Mouse (Mus musculus): ENCODE results near the gene Fra10ac1. TPM values are rescaled to one million over a fixed set of nuclear protein-coding genes. Genes with fewer than 3 reads are reported as not detected.

Fra10ac1 gene
- polyA plus RNA-seq, 1 experiment from 2014 or later, result 43.9 TPM

GRCm38 (mm10) chr19:38223356-38223904 lies 526 bp downstream of the Fra10ac1 start:
- no peaks in the 10 kb centered on the region for H3K27me3 ChIP-seq (replicated peaks)
- peaks cover 16% of the 10 kb centered on the region for H3K4me1 ChIP-seq

GRCm38 (mm10) chr19:38217696-38218095 lies 6.3 kb downstream of the Fra10ac1 start:
- Histone ChIP-seq H3K27me3 (replicated peaks) (no peaks in the 10 kb centered on the region), H3K4me2 (no peak overlapping the region), H3K27ac (no peak overlapping the region), H3K36me3 (replicated peaks) (peaks cover 3% of the 10 kb centered on the region; the same call in 1 of the 2 replicates), H3K9me3 (no peaks in the 10 kb centered on the region), H3K4me1 (peaks cover 5% of the 10 kb centered on the region), H3K9ac (no peak overlapping the region), H3K4me3 (no peak overlapping the region)
- 100% methylated on average over 3 of the region's 3 CpGs for WGBS
- ATAC-seq (replicated peaks), result no peak

More at GRCm38 (mm10) chr19:38223356-38223904, 526 bp downstream of the Fra10ac1 start:
- Histone ChIP-seq H3K4me3 (peak overlapping the region; percentile 60), H3K36me3 (replicated peaks) (no peaks in the 10 kb centered on the region), H3K4me2 (peak overlapping the region; percentile 68), H3K9me3 (no peaks in the 10 kb centered on the region), H3K9ac (peak overlapping the region; percentile 65), H3K27ac (peak overlapping the region; percentile 96)
- peak; percentile 43 for ATAC-seq (replicated peaks)
- 12% methylated on average over 12 of the region's 12 CpGs for WGBS

- WGBS, result 53% methylated on average over 9 of the region's 9 CpGs
- peaks cover 4% of the 10 kb centered on the region for H3K36me3 ChIP-seq (replicated peaks)
- H3K4me2 ChIP-seq, result no peak overlapping the region
- no peaks in the 10 kb centered on the region for H3K4me1 ChIP-seq
- no peak overlapping the region for H3K9ac ChIP-seq
- H3K4me3 ChIP-seq, result no peak overlapping the region
- ATAC-seq (replicated peaks), result peak; percentile 75
- H3K27ac ChIP-seq, result no peak overlapping the region
- no peaks in the 10 kb centered on the region for H3K27me3 ChIP-seq (replicated peaks)
- H3K9me3 ChIP-seq, result no peaks in the 10 kb centered on the region
These were observed 17.3 kb downstream of the Fra10ac1 start for GRCm38 (mm10) chr19:38206669-38207068.

DNA sequence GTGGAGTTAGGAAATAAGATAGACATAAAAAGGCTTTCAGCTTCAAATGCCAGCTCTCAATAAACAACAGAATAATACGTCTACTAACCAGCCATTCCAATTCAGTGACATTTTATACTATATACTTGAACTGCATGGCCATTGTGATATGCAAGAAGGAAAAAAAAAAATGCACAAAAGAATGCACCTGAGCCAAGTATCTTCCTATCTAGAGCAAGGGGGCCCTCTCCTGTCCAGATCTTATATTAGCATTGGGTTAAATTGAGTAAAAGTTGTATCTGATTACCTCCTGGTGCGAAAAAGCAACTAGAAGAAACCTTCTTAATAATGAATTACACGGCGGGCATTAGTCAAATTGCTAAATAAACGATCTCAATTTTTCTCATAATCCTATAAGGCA lies 25.2 kb downstream of the Fra10ac1 start:
- ATAC-seq (replicated peaks), result no peak
- WGBS, result 88% methylated on average over 5 of the region's 5 CpGs
- no peaks in the 10 kb centered on the region for H3K4me1 ChIP-seq
- no peaks in the 10 kb centered on the region for H3K9me3 ChIP-seq
- H3K27ac ChIP-seq, result no peak overlapping the region
- H3K27me3 ChIP-seq (replicated peaks), result no peaks in the 10 kb centered on the region
- H3K36me3 ChIP-seq (replicated peaks), result peaks cover 8% of the 10 kb centered on the region
- H3K4me2 ChIP-seq, result no peak overlapping the region
- no peak overlapping the region for H3K9ac ChIP-seq
- no peak overlapping the region for H3K4me3 ChIP-seq

- no peaks in the 10 kb centered on the region for H3K4me1 ChIP-seq
- H3K9ac ChIP-seq, result no peak overlapping the region
- H3K4me2 ChIP-seq, result no peak overlapping the region
- 93% methylated on average over 4 of the region's 4 CpGs for WGBS
- H3K9me3 ChIP-seq, result no peaks in the 10 kb centered on the region
- no peak overlapping the region for H3K27ac ChIP-seq
- H3K36me3 ChIP-seq (replicated peaks), result peaks cover 4% of the 10 kb centered on the region; the same call in 1 of the 2 replicates
- no peak overlapping the region for H3K4me3 ChIP-seq
- no peak for ATAC-seq (replicated peaks)
- no peaks in the 10 kb centered on the region for H3K27me3 ChIP-seq (replicated peaks)
These were observed 28.7 kb downstream of the Fra10ac1 start for GRCm38 (mm10) chr19:38195245-38195644.

GRCm38 (mm10) chr19:38191446-38191845 lies 32.5 kb downstream of the Fra10ac1 start:
- WGBS, result 81% methylated on average over 5 of the region's 5 CpGs
- Histone ChIP-seq H3K9ac (no peak overlapping the region), H3K9me3 (no peaks in the 10 kb centered on the region), H3K27me3 (replicated peaks) (no peaks in the 10 kb centered on the region), H3K4me2 (no peak overlapping the region), H3K27ac (no peak overlapping the region), H3K4me3 (no peak overlapping the region), H3K4me1 (no peaks in the 10 kb centered on the region), H3K36me3 (replicated peaks) (peaks cover 12% of the 10 kb centered on the region)
- no peak for ATAC-seq (replicated peaks)

- peaks cover 12% of the 10 kb centered on the region for H3K36me3 ChIP-seq (replicated peaks)
- H3K4me1 ChIP-seq, result no peaks in the 10 kb centered on the region
- no peak overlapping the region for H3K4me3 ChIP-seq
- H3K27me3 ChIP-seq (replicated peaks), result no peaks in the 10 kb centered on the region
- no peak overlapping the region for H3K9ac ChIP-seq
- ATAC-seq (replicated peaks), result no peak
- WGBS, result 92% methylated on average over 3 of the region's 3 CpGs
- H3K4me2 ChIP-seq, result no peak overlapping the region
- no peaks in the 10 kb centered on the region for H3K9me3 ChIP-seq
- H3K27ac ChIP-seq, result no peak overlapping the region
These were observed 33.4 kb downstream of the Fra10ac1 start for GRCm38 (mm10) chr19:38190606-38191005.

DNA sequence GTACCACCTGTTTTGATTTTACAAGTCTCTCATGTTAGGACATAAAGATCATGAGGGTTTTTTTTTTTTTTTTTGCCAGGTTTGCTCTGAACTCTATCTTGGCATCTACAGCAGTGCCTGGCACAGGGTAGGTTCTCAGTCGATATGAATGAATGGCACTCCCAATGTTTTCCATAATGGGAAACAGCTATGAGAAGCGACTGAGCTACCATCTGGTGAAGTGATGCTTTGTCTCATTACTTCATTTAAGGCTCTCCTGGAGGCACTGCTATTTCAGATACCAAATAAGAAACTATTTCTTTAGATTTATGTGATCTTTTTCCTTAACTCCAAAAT lies 36.6 kb downstream of the Fra10ac1 start:
- H3K4me3 ChIP-seq, result no peak overlapping the region
- WGBS, result 89% methylated on average over 2 of the region's 2 CpGs
- no peak for ATAC-seq (replicated peaks)
- no peak overlapping the region for H3K9ac ChIP-seq
- no peaks in the 10 kb centered on the region for H3K4me1 ChIP-seq
- no peak overlapping the region for H3K27ac ChIP-seq
- no peaks in the 10 kb centered on the region for H3K27me3 ChIP-seq (replicated peaks)
- H3K4me2 ChIP-seq, result no peak overlapping the region
- peaks cover 8% of the 10 kb centered on the region; the same call in 1 of the 2 replicates for H3K36me3 ChIP-seq (replicated peaks)
- H3K9me3 ChIP-seq, result no peaks in the 10 kb centered on the region

DNA sequence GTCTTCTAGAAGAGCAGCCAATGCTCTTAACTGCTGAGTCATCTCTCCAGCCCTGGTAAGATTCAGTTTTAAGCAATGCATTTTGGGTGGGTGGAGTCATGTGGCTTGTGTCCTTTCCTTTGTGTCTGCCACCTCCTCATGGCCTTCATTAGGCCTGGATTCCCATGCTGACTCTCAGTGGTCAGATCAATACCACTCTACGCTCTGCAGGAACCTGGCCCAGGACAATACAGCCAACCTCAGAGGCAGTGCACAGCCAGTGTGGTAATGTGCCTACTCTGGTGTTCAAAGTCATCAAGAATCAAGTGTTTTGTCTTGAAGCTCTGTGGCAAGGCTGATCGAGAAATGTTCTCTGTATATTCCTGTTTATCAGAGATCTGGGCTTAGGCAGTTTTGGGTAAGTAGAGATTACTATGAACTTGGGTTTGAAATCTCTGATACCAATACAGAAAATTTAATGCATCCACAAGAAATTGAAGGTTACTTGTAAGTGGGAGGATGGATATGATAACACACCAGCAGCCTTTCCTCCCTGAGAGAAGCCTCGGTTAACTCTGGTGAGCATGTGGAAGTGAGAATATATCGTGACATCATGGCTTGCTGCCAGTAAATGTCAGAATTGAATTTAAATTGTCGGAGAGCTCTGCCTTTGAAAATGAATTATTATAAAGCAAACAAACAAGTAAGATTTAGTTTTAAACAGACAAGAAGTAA lies 37.2 kb downstream of the Fra10ac1 start:
- peaks cover 8% of the 10 kb centered on the region; the same call in 1 of the 2 replicates for H3K36me3 ChIP-seq (replicated peaks)
- H3K9ac ChIP-seq, result no peak overlapping the region
- 93% methylated on average over 5 of the region's 5 CpGs for WGBS
- no peak overlapping the region for H3K27ac ChIP-seq
- no peak for ATAC-seq (replicated peaks)
- no peaks in the 10 kb centered on the region for H3K9me3 ChIP-seq
- H3K4me1 ChIP-seq, result no peaks in the 10 kb centered on the region
- no peaks in the 10 kb centered on the region for H3K27me3 ChIP-seq (replicated peaks)
- H3K4me2 ChIP-seq, result no peak overlapping the region
- no peak overlapping the region for H3K4me3 ChIP-seq

- no peak overlapping the region for H3K27ac ChIP-seq
- no peak overlapping the region for H3K9ac ChIP-seq
- H3K36me3 ChIP-seq (replicated peaks), result no peaks in the 10 kb centered on the region
- H3K4me1 ChIP-seq, result no peaks in the 10 kb centered on the region
- H3K4me2 ChIP-seq, result no peak overlapping the region
- no peaks in the 10 kb centered on the region for H3K9me3 ChIP-seq
- H3K27me3 ChIP-seq (replicated peaks), result no peaks in the 10 kb centered on the region
- H3K4me3 ChIP-seq, result no peak overlapping the region
- 93% methylated on average over 9 of the region's 9 CpGs for WGBS
- ATAC-seq (replicated peaks), result no peak
These were observed 44.3 kb downstream of the Fra10ac1 start for GRCm38 (mm10) chr19:38179675-38180074.

DNA sequence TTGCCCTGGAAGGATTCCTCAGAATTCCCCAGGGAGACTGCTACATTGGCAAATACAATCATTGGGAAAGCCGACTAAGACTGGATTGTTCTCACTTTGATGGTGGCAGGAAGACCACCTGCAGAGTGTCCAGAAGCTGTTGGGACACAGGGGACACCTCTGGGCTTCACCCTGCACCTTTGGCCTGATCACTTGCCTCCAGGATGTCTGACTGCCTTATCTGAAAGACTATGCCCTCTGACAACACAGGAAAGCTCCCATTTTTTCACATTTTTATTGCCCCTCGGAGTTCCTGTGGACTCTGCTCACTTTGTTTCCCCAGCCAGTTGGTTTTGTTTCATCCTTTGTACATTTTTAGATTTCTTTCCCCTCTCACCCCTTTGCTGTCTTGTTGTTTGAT lies 59.3 kb downstream of the Fra10ac1 start:
- no peaks in the 10 kb centered on the region for H3K27me3 ChIP-seq (replicated peaks)
- 65% methylated on average over 2 of the region's 2 CpGs for WGBS
- H3K9me3 ChIP-seq, result no peaks in the 10 kb centered on the region
- H3K27ac ChIP-seq, result no peak overlapping the region
- H3K4me2 ChIP-seq, result no peak overlapping the region
- no peaks in the 10 kb centered on the region for H3K4me1 ChIP-seq
- H3K4me3 ChIP-seq, result no peak overlapping the region
- H3K9ac ChIP-seq, result no peak overlapping the region
- no peak for ATAC-seq (replicated peaks)
- H3K36me3 ChIP-seq (replicated peaks), result no peaks in the 10 kb centered on the region

DNA sequence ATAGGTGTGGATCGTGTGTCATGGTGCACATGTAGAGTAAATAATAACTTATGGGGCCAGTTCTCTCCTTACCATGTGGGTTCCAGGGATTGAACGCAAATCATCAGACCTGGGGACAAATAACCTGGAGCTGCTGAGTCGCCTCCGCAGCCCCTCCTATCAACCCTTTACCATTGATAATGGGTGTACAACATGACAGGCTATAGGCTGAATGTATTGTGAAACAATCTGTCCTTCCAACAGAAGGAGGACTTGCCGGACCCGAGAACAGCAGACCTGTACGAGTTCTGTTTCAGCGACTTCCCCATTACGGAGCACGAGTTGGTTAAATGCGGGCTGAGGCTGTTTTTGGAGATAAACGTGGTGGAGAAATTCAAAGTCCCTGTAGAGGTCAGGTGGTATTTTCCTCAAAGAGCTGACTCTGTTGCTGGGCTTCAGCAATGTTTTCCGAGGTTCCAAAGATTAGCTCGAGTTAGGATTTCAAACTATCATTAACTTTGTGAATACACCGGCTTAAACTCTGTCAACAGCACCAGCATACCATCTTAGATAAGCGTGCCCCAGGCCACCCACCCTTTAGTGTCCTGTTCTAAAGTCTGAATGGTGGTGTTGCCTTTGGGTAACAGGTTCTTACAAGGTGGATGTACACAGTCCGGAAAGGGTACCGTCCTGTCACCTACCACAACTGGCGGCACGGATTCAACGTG lies 62.2 kb downstream of the Fra10ac1 start:
- no peak for ATAC-seq (replicated peaks)
- Histone ChIP-seq H3K27ac (no peak overlapping the region), H3K9me3 (no peaks in the 10 kb centered on the region), H3K9ac (no peak overlapping the region), H3K27me3 (replicated peaks) (no peaks in the 10 kb centered on the region), H3K4me3 (no peak overlapping the region), H3K36me3 (replicated peaks) (no peaks in the 10 kb centered on the region), H3K4me2 (no peak overlapping the region), H3K4me1 (no peaks in the 10 kb centered on the region)
- WGBS, result 94% methylated on average over 21 of the region's 21 CpGs
